Mouse (Mus musculus) cerebellum, postnatal 25 days (tissue): Measurements from ENCODE around the gene Elp5.

Experiments used
- DNase-seq, 2 experiments: peaks; one replicate each; pipeline ENCODE4 v3.0.0; 2021; ENCODE audit warnings: mixed read lengths in 2 of 2

The Elp5 gene

DNA sequence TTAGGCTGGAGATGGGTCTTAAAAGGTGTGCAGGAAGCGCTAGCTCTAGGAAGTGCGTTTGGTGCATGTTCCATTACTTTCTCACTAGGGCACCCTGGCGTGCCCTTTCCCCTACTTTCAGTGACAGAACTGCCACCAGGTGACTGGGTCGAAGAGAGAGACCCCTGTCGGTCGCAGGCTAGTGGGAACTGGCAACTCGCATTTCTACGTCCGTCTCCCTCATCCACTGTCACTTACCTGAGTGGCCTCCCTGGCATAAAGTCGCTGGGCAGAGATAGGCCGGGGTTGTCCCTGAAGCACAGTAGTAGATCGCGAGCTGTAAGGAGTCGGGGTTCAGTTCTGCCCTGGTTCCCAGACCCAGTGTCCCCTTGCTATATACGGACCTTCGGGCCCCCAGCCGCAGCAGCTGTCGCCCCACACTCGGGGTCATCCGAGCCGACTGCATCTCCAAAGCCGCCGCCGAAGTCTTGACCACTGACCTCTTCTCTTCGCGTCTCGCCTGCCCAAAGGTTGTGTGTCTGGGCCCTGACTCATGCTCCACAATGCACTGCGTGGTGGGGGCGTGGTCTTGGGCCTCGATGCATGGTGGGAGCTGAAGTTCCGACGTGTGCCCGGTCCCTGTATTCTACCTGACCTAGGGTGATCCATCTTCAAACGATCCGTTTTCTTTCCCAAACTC lies 32.7 kb upstream of the Elp5 start, which contains the start of gene Acadvl:
TSS of gene Acadvl (minus strand) at position 532 of the 679 bp plus-strand sequence.
- peak; percentile 91 to 94 for DNase-seq

GRCm38 (mm10) chr11:70014051-70014450 lies 31.7 kb upstream of the Elp5 start:
- DNase-seq, result no peak

- DNase-seq, result no peak
Observed at GRCm38 (mm10) chr11:70013408-70013807, 31.1 kb upstream of the Elp5 start.

DNA sequence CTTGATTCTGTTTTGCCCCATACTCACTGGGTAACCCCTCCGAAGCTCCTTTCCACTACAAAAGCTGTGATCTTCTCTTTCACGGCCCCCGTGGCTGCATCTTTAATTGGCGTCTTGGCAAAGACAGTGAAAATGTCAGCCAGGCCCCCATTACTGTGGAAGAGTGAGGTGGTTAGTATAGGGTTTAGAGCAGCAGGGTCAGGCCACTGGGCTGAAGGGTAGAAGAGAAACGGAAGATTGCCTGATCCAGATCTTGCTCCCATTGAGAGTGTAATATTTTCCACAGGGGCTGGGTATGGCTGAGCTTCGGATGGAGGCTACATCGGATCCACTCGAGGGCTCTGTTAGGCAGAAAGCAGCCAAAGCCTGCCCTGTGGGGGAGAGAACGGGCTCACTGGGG lies 30.6 kb upstream of the Elp5 start:
- DNase-seq, result no peak

GRCm38 (mm10) chr11:70010961-70011360 lies 28.6 kb upstream of the Elp5 start:
- DNase-seq, result no peak

- no peak for DNase-seq
Observed at GRCm38 (mm10) chr11:70010548-70010947, 28.2 kb upstream of the Elp5 start.

GRCm38 (mm10) chr11:70010033-70010432 lies 27.7 kb upstream of the Elp5 start:
- DNase-seq, result no peak

DNA sequence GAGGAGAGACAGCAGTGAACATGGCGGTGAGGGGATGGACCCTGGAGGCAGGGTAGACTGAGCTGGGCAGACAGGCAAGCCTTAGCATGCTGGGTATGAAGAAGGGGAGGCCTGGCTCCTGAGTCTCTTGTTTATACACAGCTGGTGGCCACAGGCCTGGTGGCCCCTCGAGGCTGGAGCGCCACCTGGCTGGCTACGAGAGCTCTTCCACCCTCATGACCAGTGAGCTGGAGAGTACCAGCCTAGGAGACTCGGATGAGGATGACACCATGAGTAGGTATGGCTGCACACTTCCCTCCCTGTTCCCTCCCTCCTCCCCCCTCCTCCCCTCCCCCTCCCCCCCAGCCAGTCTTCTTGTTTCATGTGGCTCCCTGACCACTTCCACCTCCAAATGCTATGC lies 23.2 kb upstream of the Elp5 start:
- DNase-seq, result no peak

- DNase-seq, result no peak
Observed at GRCm38 (mm10) chr11:70002471-70002870, 20.2 kb upstream of the Elp5 start.

GRCm38 (mm10) chr11:70001865-70002264 lies 19.5 kb upstream of the Elp5 start:
- peak in 1 of 2 experiments; percentile 67 for DNase-seq

DNA sequence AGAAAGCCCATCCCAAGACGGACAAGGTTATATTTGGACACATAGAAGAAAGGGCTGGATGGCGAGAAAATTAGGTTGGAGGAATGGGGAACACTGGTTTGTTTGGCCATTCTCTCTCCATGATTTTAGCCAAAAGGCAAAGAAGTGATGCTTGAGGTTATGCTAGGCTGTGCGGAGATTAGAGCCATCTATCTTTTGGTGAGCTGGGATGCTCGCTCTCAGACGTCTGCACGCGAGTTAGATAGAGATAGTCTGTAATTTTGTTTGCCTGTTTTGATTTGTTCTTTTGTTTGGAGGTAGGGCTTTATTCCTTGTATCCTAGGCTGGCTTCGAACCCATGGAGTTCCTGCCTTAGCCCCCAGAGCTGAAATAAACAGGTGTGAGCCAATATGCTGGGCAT lies 18.8 kb upstream of the Elp5 start:
- no peak for DNase-seq

DNA sequence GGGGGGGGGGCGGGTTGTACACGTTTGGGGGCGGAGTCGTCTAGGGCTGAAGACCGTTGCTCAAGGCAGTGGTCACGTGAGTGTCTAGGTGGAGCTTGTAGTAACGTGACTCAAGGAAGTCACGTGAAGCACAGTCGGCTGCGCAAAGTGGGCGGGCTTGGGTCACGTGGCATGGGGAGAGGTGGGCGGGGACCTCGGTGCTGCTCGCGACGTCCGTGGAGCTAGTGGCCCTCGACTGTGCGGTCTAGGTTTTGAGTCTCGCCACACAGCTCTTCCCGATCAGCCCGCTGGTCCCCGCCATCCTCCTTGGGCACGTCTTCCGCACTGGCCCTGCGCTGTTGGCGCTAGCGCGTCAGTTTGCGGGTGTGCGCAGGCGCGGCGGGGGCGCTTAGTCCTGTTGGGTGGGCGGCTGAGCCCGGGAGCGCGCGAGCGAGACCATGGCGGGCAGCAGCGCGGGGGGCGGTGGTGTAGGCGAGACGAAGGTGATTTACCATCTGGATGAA lies 18.1 kb upstream of the Elp5 start, which contains the start of gene Dvl2:
TSS of gene Dvl2 (plus strand) at position 200 of the 503 bp plus-strand sequence.
- peak; percentile 89 to 94 for DNase-seq

DNA sequence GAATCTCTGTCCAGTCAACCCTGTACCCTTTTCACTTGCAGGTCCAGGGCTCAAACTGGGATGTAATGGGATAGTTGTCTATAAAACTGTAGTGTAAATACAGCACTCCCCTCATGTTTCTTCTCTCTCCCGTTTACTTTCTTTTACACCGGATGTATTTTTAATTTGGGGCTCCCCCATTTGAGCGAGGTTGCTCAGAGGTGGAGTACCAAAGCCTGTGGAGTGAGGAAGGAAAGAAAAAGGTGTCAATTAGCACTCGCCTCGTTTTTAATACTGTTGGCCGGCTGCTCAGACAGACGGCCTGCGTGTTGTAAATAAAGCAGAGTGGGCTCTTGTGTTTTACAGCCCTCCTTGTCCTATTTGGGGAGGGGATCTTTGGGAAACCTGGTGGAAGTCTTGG lies 17.3 kb upstream of the Elp5 start:
- DNase-seq, result no peak

DNA sequence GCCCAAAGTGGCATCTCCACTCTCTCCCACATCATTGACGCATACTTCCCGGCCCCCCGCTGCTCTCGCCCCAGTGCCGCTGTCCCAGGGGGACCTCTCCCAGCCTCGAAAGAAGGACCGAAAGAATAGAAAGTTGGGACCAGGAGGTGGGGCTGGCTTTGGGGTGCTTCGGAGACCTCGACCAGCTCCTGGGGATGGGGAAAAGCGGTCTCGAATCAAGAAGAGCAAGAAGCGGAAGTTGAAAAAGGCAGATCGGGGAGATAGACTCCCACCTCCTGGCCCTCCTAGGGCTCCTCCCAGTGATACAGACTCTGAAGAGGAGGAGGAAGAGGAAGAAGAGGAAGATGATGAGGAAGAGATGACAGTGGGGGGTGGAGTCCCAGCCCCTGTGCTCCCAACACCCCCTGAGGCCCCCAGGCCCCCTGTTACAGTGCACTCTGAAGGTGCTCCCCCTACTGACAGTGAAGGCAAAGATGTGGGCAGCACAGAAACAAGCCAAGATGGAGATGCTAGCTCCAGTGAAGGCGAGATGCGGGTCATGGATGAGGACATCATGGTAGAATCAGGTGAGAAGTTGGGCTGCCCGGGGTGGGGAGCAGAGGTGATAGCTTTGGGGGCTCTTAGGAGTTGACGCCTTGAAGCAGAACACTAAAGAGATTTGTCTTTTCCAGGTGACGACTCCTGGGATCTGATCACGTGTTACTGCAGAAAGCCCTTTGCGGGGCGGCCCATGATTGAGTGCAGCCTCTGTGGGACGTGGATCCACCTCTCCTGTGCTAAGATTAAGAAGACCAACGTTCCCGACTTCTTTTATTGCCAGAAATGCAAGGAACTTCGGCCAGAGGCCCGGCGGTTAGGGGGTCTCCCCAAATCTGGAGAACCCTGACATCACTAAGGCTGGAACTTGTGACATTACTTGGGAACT lies 16.5 kb upstream of the Elp5 start:
- peak in 1 of 2 experiments; percentile 50 for DNase-seq

DNA sequence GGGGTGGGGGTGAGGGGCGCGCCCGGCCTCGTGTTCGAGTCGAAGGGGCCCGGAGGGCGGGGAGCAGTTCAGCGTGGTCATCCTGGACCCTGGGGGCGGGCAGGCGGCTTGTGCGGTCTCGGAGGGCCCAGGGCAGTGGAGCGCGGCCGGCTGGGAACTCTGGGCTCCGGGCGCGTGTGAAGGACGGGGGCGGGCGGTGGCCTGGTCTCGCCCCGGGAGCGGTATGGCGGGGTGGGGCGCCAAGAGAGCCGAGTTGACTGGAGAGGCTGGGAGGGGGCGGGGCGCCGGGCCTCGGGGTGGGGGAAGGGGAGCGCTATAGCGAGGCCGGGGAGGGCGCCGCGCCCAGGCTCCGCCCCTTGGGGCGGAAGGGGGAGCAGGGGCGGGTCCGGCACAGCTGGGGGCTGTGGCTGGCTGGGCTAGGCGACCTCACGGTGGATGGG lies 14.8 kb upstream of the Elp5 start:
- DNase-seq, result peak; percentile 79 to 90

DNA sequence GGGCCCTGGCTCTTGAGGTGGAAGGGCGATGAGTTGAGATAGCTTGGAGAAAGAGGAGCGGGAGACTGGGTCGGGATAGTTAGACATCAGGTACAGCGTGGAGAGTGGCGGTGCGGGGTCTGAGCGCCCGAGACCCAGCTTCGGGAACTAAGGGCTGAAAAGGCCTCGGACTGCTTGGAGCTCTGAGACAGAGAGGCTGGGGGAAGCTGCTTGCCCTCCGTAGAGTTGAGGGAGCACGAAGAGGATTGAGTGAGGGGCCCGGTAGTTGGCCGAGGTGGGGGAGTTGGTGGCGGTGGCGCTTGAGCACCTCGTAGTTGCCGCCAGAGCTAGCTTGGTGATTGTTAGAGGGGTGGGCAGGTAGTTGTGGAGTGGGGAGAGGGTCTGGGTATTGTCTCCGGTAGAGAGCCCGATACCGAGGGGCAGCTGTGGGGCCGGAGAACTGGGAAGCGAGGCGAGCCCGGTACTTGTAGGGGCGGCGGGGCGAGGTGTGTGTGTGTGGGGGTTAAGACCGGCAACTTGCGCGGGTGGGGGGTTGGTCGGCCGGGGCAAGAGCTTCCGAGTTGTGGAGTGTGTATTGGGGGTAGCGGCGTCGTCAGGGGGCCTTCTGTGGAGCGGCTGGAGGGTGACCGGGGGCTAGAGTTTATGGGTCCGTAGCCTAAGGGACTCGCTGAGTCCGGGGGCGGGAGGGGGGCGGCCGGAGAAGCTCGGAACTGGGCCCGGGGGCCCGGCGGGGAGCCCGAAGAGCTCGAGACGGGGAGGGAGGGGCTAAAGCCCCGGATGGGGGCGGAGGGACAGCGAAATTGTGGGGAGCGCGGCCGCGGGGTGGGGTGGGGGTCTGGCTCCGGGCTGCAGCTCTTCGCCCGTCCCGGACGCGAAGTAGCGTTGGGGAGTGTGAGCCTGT lies 14.1 kb upstream of the Elp5 start:
- DNase-seq, result peak in 1 of 2 experiments; percentile 76

DNA sequence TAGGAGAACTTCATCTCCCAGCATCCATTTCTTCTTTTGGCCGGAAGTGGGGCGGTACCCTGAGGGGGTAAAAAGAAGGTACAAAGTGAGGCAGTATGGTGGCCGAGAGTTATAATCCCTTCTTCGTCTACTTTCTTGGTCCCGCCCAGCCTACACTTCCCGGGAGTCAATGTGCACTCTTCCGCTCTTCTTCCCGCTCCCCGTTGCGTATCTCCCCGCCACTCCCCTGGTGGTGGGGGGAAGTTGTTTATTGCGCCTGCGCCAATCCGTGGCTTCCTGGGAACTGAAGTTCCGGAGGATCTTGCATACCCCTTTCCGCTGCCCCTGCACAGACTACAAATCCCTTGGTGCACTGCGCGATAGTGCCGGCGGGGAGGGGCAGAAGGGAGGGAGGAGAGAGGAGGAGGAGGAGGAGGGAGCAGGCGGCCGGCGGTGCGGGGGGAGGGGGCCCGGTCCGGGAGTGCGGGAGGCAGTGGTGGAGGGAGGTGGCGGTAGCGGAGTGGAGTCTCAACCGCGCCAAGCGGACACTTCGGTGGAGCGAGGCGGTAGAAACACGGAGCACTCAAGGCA lies 13.2 kb upstream of the Elp5 start, which contains the start of gene Phf23:
TSS of gene Phf23 (plus strand) at position 387 of the 570 bp plus-strand sequence.
- DNase-seq, result peak; percentile 93 to 97

DNA sequence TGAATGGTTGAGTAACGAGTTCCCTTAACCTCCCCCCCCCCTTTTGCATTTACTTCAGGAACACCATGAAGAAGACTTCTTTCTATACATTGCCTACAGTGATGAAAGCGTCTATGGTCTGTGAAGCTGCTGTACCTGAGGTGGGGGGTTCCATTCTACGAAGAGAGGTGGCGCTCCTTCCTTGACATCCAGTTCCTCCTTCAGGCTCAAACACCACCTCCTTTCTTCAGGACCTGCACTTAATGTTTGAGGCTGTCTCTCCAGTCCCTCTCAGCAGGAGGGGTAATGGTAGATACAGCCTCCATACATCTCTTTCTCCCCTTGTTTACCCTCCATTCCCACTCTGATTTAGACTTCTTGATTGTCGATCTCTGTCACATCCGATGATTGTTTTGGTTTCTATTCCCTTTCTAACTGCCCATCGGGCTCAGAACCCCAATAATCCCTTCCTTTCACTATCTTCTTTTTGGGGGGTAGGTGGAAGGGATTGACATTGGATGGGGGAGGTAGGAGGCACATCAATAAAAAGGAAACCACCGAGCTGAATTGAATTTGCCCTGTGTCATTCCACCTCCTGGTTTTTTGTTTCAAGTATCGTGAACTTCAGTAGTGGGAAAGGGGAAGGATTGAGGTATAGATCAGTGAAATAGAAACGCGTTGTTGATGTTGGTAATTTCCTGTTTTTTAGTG lies 12.2 kb upstream of the Elp5 start:
- no peak for DNase-seq

DNA sequence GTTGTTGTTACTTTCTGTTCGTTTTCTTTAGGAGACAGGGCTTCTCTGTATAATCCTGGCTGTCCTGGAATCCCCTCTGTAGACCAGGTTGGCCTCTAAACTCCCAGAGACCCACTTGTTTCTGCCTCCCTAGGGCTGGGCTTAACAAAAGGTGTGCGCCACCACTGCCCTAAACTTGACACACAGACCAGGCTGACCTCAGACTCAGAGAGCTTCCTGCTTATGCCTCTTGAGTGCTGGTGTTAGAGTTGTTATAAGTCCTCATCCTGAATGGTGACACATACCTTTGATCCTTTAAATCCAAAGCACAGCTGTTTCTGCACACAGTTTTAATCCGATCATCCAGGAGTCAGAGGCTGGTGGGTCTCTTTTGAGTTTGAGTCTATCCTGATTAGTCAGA lies 10.6 kb upstream of the Elp5 start:
- no peak for DNase-seq

GRCm38 (mm10) chr11:69992396-69992795 lies 10.1 kb upstream of the Elp5 start:
- DNase-seq, result peak in 1 of 2 experiments; percentile 25

- no peak for DNase-seq
Observed at GRCm38 (mm10) chr11:69991711-69992110, 9.4 kb upstream of the Elp5 start.
